Mouse (Mus musculus) forebrain, embryonic 15.5 days (tissue): ENCODE data around the gene Mctp1. TPM values are rescaled to one million over a fixed set of nuclear protein-coding genes. Genes with fewer than 3 reads are reported as not detected.
A peak's percentile ranks its signal among the peaks of the same experiment; 100 is the strongest.

ENCODE experiments used
- ATAC-seq: fragments of 200-750 bp; cut with Nextera tagmentation; replicated peaks from 2 replicates; pipeline ENCODE4 v1.8.0; 2017; ENCODE audit warnings: mild to moderate bottlenecking, moderate TSS enrichment, moderate library complexity
- H3K27ac ChIP-seq: fragments of 300-500 bp; sonication (generic); replicated peaks from 2 replicates; pipeline ENCODE4 v1.5.1; 2015; ENCODE audit warnings: mild to moderate bottlenecking, inconsistent platforms
- H3K27me3 ChIP-seq: fragments of 300-500 bp; sonication (generic); 2 replicates; pipeline ENCODE4 v1.6.1; 2015; ENCODE audit warnings: inconsistent platforms
- H3K36me3 ChIP-seq: fragments of 300-500 bp; sonication (generic); 2 replicates; pipeline ENCODE4 v1.6.1; 2015; ENCODE audit warnings: mild to moderate bottlenecking, inconsistent platforms
- H3K4me1 ChIP-seq: fragments of 300-500 bp; sonication (generic); 2 replicates; pipeline ENCODE4 v1.6.1; 2015; ENCODE audit warnings: inconsistent platforms
- H3K4me2 ChIP-seq: fragments of 300-500 bp; sonication (generic); replicated peaks from 2 replicates; pipeline ENCODE4 v1.6.1; 2015; ENCODE audit warnings: mild to moderate bottlenecking, inconsistent platforms
- H3K4me3 ChIP-seq: fragments of 300-500 bp; sonication (generic); 2 replicates; pipeline ENCODE4 v1.5.1; 2015; ENCODE audit warnings: mild to moderate bottlenecking, inconsistent platforms
- H3K9ac ChIP-seq: fragments of 300-500 bp; sonication (generic); replicated peaks from 2 replicates; pipeline ENCODE4 v1.6.1; 2015; ENCODE audit warnings: mild to moderate bottlenecking, inconsistent platforms
- H3K9me3 ChIP-seq: fragments of 300-500 bp; sonication (generic); 2 replicates; pipeline ENCODE4 v1.6.1; 2016; ENCODE audit warnings: inconsistent platforms
- WGBS: fragments of 180-500 bp; shearing (Covaris S2); methylation state at CpG from one replicate; pipeline ENCODE4 v1.1.7; 2015; ENCODE audit warnings: mixed read lengths; 5-methylcytosine and 5-hydroxymethylcytosine counted together
- polyA plus RNA-seq: library from polyadenylated mRNA; unstranded; fragments of >200 nt; fragmentation: Nextera tagmentation; extraction: Ambion mirVana; gene quantifications from 2 replicates; pipeline ENCODE4 v1.2.1, GENCODE M21; 2015

The Mctp1 gene
- polyA plus RNA-seq, 1 experiment from 2014 or later = 5.1 TPM

- Histone ChIP-seq H3K27me3 (no peaks in the 10 kb centered on the region), H3K4me1 (peaks cover 3% of the 10 kb centered on the region; the same call in 1 of the 2 replicates), H3K4me3 (no peak overlapping the region), H3K4me2 (no peak overlapping the region), H3K27ac (no peak overlapping the region), H3K9me3 (no peaks in the 10 kb centered on the region), H3K9ac (no peak overlapping the region), H3K36me3 (no peaks in the 10 kb centered on the region)
- peak; percentile 69 for ATAC-seq
- 13% methylated on average over 2 of the region's 2 CpGs for WGBS
These were observed 99.9 kb downstream of the Mctp1 start for GRCm38 (mm10) chr13:76484086-76484709.

- Histone ChIP-seq H3K27me3 (no peaks in the 10 kb centered on the region), H3K4me2 (no peak overlapping the region), H3K4me1 (no peaks in the 10 kb centered on the region), H3K27ac (no peak overlapping the region), H3K9ac (no peak overlapping the region), H3K36me3 (no peaks in the 10 kb centered on the region), H3K9me3 (no peaks in the 10 kb centered on the region), H3K4me3 (no peak overlapping the region)
- ATAC-seq = no peak
- 81% methylated on average over 2 of the region's 2 CpGs for WGBS
These were observed 131.6 kb downstream of the Mctp1 start for GRCm38 (mm10) chr13:76515896-76516295.

GRCm38 (mm10) chr13:76523170-76523569, 138.8 kb downstream of the Mctp1 start:
- Histone ChIP-seq H3K9ac (no peak overlapping the region), H3K9me3 (no peaks in the 10 kb centered on the region), H3K27me3 (no peaks in the 10 kb centered on the region), H3K27ac (no peak overlapping the region), H3K4me1 (no peaks in the 10 kb centered on the region), H3K4me3 (no peak overlapping the region), H3K4me2 (no peak overlapping the region), H3K36me3 (no peaks in the 10 kb centered on the region)
- 0 out of 2 replicates have a peak, but pooled peaks have one; percentile 58 for ATAC-seq
- WGBS = 32% methylated on average over 1 of the region's 1 CpGs

- Histone ChIP-seq H3K27me3 (no peaks in the 10 kb centered on the region), H3K9me3 (no peaks in the 10 kb centered on the region), H3K4me2 (no peak overlapping the region), H3K9ac (no peak overlapping the region), H3K4me3 (no peak overlapping the region), H3K36me3 (no peaks in the 10 kb centered on the region), H3K27ac (no peak overlapping the region), H3K4me1 (no peaks in the 10 kb centered on the region)
- ATAC-seq = no peak
These were observed 143.0 kb downstream of the Mctp1 start for GRCm38 (mm10) chr13:76527326-76527725.

- Histone ChIP-seq H3K9ac (no peak overlapping the region), H3K27me3 (no peaks in the 10 kb centered on the region), H3K9me3 (no peaks in the 10 kb centered on the region), H3K4me3 (no peak overlapping the region), H3K36me3 (no peaks in the 10 kb centered on the region), H3K4me1 (no peaks in the 10 kb centered on the region), H3K4me2 (no peak overlapping the region), H3K27ac (no peak overlapping the region)
- 44% methylated on average over 1 of the region's 1 CpGs for WGBS
- no peak for ATAC-seq
These were observed 143.4 kb downstream of the Mctp1 start for GRCm38 (mm10) chr13:76527751-76528150.

- Histone ChIP-seq H3K27me3 (no peaks in the 10 kb centered on the region), H3K4me3 (no peak overlapping the region), H3K9me3 (no peaks in the 10 kb centered on the region), H3K9ac (no peak overlapping the region), H3K36me3 (no peaks in the 10 kb centered on the region), H3K27ac (no peak overlapping the region), H3K4me2 (no peak overlapping the region), H3K4me1 (no peaks in the 10 kb centered on the region)
- WGBS = 91% methylated on average over 2 of the region's 2 CpGs
- no peak for ATAC-seq
These were observed 145.6 kb downstream of the Mctp1 start for GRCm38 (mm10) chr13:76529915-76530314.

- Histone ChIP-seq H3K4me3 (no peak overlapping the region), H3K4me2 (no peak overlapping the region), H3K4me1 (no peaks in the 10 kb centered on the region), H3K9ac (no peak overlapping the region), H3K27ac (no peak overlapping the region), H3K27me3 (no peaks in the 10 kb centered on the region), H3K36me3 (no peaks in the 10 kb centered on the region), H3K9me3 (no peaks in the 10 kb centered on the region)
- WGBS = 85% methylated on average over 3 of the region's 3 CpGs
- ATAC-seq = no peak
These were observed 146.7 kb downstream of the Mctp1 start for GRCm38 (mm10) chr13:76530867-76531504.

GRCm38 (mm10) chr13:76547854-76548253, 163.5 kb downstream of the Mctp1 start:
- H3K9me3 ChIP-seq = no peaks in the 10 kb centered on the region
- H3K4me1 ChIP-seq = no peaks in the 10 kb centered on the region
- H3K4me2 ChIP-seq = no peak overlapping the region
- no peak for ATAC-seq
- WGBS = 63% methylated on average over 2 of the region's 2 CpGs
- no peaks in the 10 kb centered on the region for H3K36me3 ChIP-seq
- no peak overlapping the region for H3K27ac ChIP-seq
- no peak overlapping the region for H3K9ac ChIP-seq
- H3K27me3 ChIP-seq = no peaks in the 10 kb centered on the region
- no peak overlapping the region for H3K4me3 ChIP-seq

- no peaks in the 10 kb centered on the region for H3K9me3 ChIP-seq
- WGBS = 93% methylated on average over 8 of the region's 8 CpGs
- H3K36me3 ChIP-seq = no peaks in the 10 kb centered on the region
- no peak overlapping the region for H3K9ac ChIP-seq
- no peaks in the 10 kb centered on the region for H3K4me1 ChIP-seq
- no peaks in the 10 kb centered on the region for H3K27me3 ChIP-seq
- no peak overlapping the region for H3K27ac ChIP-seq
- H3K4me3 ChIP-seq = no peak overlapping the region
- H3K4me2 ChIP-seq = no peak overlapping the region
- no peak for ATAC-seq
These were observed 176.6 kb downstream of the Mctp1 start for GRCm38 (mm10) chr13:76560918-76561317.

- no peak overlapping the region for H3K4me2 ChIP-seq
- no peaks in the 10 kb centered on the region for H3K9me3 ChIP-seq
- no peak overlapping the region for H3K4me3 ChIP-seq
- no peaks in the 10 kb centered on the region for H3K27me3 ChIP-seq
- no peak for ATAC-seq
- WGBS = 84% methylated on average over 3 of the region's 3 CpGs
- no peak overlapping the region for H3K27ac ChIP-seq
- no peak overlapping the region for H3K9ac ChIP-seq
- H3K36me3 ChIP-seq = no peaks in the 10 kb centered on the region
- H3K4me1 ChIP-seq = no peaks in the 10 kb centered on the region
These were observed 177.3 kb downstream of the Mctp1 start for GRCm38 (mm10) chr13:76561594-76561993.

GRCm38 (mm10) chr13:76564061-76564460, 179.7 kb downstream of the Mctp1 start:
- no peaks in the 10 kb centered on the region for H3K9me3 ChIP-seq
- no peak overlapping the region for H3K27ac ChIP-seq
- no peak overlapping the region for H3K4me2 ChIP-seq
- no peaks in the 10 kb centered on the region for H3K4me1 ChIP-seq
- no peaks in the 10 kb centered on the region for H3K27me3 ChIP-seq
- no peaks in the 10 kb centered on the region for H3K36me3 ChIP-seq
- no peak overlapping the region for H3K9ac ChIP-seq
- H3K4me3 ChIP-seq = no peak overlapping the region
- no peak for ATAC-seq

GRCm38 (mm10) chr13:76566024-76566423, 181.7 kb downstream of the Mctp1 start:
- no peaks in the 10 kb centered on the region for H3K9me3 ChIP-seq
- H3K27ac ChIP-seq = no peak overlapping the region
- no peak overlapping the region for H3K4me2 ChIP-seq
- H3K4me1 ChIP-seq = no peaks in the 10 kb centered on the region
- WGBS = 90% methylated on average over 3 of the region's 3 CpGs
- H3K9ac ChIP-seq = no peak overlapping the region
- H3K27me3 ChIP-seq = no peaks in the 10 kb centered on the region
- no peak overlapping the region for H3K4me3 ChIP-seq
- ATAC-seq = no peak
- no peaks in the 10 kb centered on the region for H3K36me3 ChIP-seq

- Histone ChIP-seq H3K9ac (no peak overlapping the region), H3K9me3 (no peaks in the 10 kb centered on the region), H3K4me2 (no peak overlapping the region), H3K36me3 (no peaks in the 10 kb centered on the region), H3K4me1 (no peaks in the 10 kb centered on the region), H3K27me3 (no peaks in the 10 kb centered on the region), H3K27ac (no peak overlapping the region), H3K4me3 (no peak overlapping the region)
- no peak for ATAC-seq
- WGBS = 91% methylated on average over 4 of the region's 4 CpGs
These were observed 183.1 kb downstream of the Mctp1 start for GRCm38 (mm10) chr13:76567448-76567847.
